Mouse (Mus musculus) CH12.LX (cell line): ENCODE results near the gene Fam221b. TPM values are rescaled to one million over a fixed set of nuclear protein-coding genes. Genes with fewer than 3 reads are reported as not detected.

ENCODE experiments used
- DNase-seq: peaks from one replicate; pipeline ENCODE4 v3.0.0-alpha.2; 2013; ENCODE audit errors: extremely low read depth
- H3K27ac ChIP-seq: 2 replicates; pipeline ENCODE4 v1.5.1; 2012; ENCODE audit warnings: low read depth, mild to moderate bottlenecking, control low read depth, moderate library complexity; ENCODE audit not compliant: insufficient read depth
- H3K27me3 ChIP-seq: replicated peaks from 2 replicates; pipeline ENCODE3; 2012; ENCODE audit warnings: inconsistent platforms
- H3K36me3 ChIP-seq, 2 experiments: replicated peaks in 1 of 2; 2 replicates each; pipeline versions ENCODE3 to v1.6.1; 2012; ENCODE audit warnings: inconsistent platforms in 1 of 2, low read length in 1 of 2, mild to moderate bottlenecking in 1 of 2, mixed read lengths in 1 of 2, moderate library complexity in 1 of 2; ENCODE audit not compliant: control insufficient read depth in 1 of 2, insufficient read depth in 1 of 2
- H3K4me1 ChIP-seq, 2 experiments: 2 replicates each; pipeline ENCODE4 v1.6.1; 2012; ENCODE audit warnings: inconsistent platforms in 1 of 2, moderate library complexity in 1 of 2; ENCODE audit not compliant: insufficient read depth in 2 of 2, control insufficient read depth in 1 of 2
- H3K4me2 ChIP-seq: 2 replicates; pipeline ENCODE4 v1.6.1; 2012; ENCODE audit warnings: low read depth, mild to moderate bottlenecking, control low read depth; ENCODE audit not compliant: poor library complexity, insufficient read depth, severe bottlenecking
- H3K4me3 ChIP-seq, 3 experiments: fragments of 150-350 bp in 1 of 3; sonication (generic) in 1 of 3; replicated peaks in 1 of 3; 2 replicates each; pipeline versions ENCODE3 to v1.5.1; 2011 to 2012; ENCODE audit warnings: low read depth in 2 of 3, low read length in 2 of 3, mild to moderate bottlenecking in 2 of 3, moderate library complexity in 2 of 3, control low read depth in 1 of 3, improper control_type of control experiment in 1 of 3, inconsistent platforms in 1 of 3, mixed read lengths in 1 of 3; ENCODE audit not compliant: poor library complexity in 1 of 3
- H3K79me2 ChIP-seq: replicated peaks from 2 replicates; pipeline ENCODE4 v1.6.1; 2012; ENCODE audit warnings: mild to moderate bottlenecking, moderate library complexity; ENCODE audit not compliant: control insufficient read depth, poor library complexity, insufficient read depth, severe bottlenecking; ENCODE audit errors: extremely low read depth
- H3K9ac ChIP-seq: 2 replicates; pipeline ENCODE4 v1.6.1; 2012; ENCODE audit warnings: low read depth, mild to moderate bottlenecking, control low read depth, moderate library complexity; ENCODE audit not compliant: insufficient read depth
- H3K9me3 ChIP-seq: replicated peaks from 2 replicates; pipeline ENCODE3; 2012; ENCODE audit warnings: low read length, inconsistent platforms, mixed read lengths
- BHLHE40 ChIP-seq: IDR thresholded peaks from 2 replicates; pipeline ENCODE4 v1.6.1; 2011; ENCODE audit warnings: mild to moderate bottlenecking, low read depth, low read length, improper control_type of control experiment
- CHD2 ChIP-seq: IDR thresholded peaks from 2 replicates; pipeline ENCODE4 v1.6.1; 2011; ENCODE audit warnings: low read length, improper control_type of control experiment
- CTCF ChIP-seq, 2 experiments: IDR thresholded peaks in 1 of 2; conservative IDR thresholded peaks in 1 of 2; 2 replicates each; pipeline ENCODE4 v1.5.1; 2011 to 2012; ENCODE audit warnings: low read depth in 2 of 2, low read length in 2 of 2, improper control_type of control experiment in 1 of 2, inconsistent platforms in 1 of 2, mild to moderate bottlenecking in 1 of 2, moderate library complexity in 1 of 2
- EP300 ChIP-seq: IDR thresholded peaks from 2 replicates; pipeline ENCODE4 v1.6.1; 2011; ENCODE audit warnings: low read length, improper control_type of control experiment
- HCFC1 ChIP-seq: IDR thresholded peaks from 2 replicates; pipeline ENCODE4 v1.6.1; 2012; ENCODE audit warnings: low read depth, mild to moderate bottlenecking, inconsistent platforms, low read length, improper control_type of control experiment
- MAFK ChIP-seq: IDR thresholded peaks from 2 replicates; pipeline ENCODE4 v1.6.1; 2011; ENCODE audit warnings: low read length, improper control_type of control experiment; ENCODE audit not compliant: insufficient replicate concordance
- MEF2A ChIP-seq: IDR thresholded peaks from 2 replicates; pipeline ENCODE4 v1.6.1; 2014; ENCODE audit warnings: low read depth, mild to moderate bottlenecking, inconsistent platforms, low read length, improper control_type of control experiment, borderline replicate concordance
- MXI1 ChIP-seq: IDR thresholded peaks from 2 replicates; pipeline ENCODE4 v1.6.1; 2011; ENCODE audit warnings: mild to moderate bottlenecking, low read depth, low read length, improper control_type of control experiment
- MYC ChIP-seq: IDR thresholded peaks from 2 replicates; pipeline ENCODE4 v1.6.1; 2011; ENCODE audit warnings: low read depth, mild to moderate bottlenecking, improper control_type of control experiment, low read length
- NELFE ChIP-seq: IDR thresholded peaks from 2 replicates; pipeline ENCODE4 v1.6.1; 2011; ENCODE audit warnings: low read depth, low read length, improper control_type of control experiment
- PAX5 ChIP-seq: IDR thresholded peaks from 2 replicates; pipeline ENCODE4 v1.6.1; 2012; ENCODE audit warnings: low read length, inconsistent platforms, mixed read lengths
- POLR2AphosphoS2 ChIP-seq: IDR thresholded peaks from 2 replicates; pipeline ENCODE4 v1.6.1; 2011; ENCODE audit warnings: low read depth, low read length, improper control_type of control experiment
- RAD21 ChIP-seq: IDR thresholded peaks from 2 replicates; pipeline ENCODE4 v1.6.1; 2011; ENCODE audit warnings: low read depth, mild to moderate bottlenecking, low read length, improper control_type of control experiment, moderate library complexity
- RCOR1 ChIP-seq: conservative IDR thresholded peaks from 2 replicates; pipeline ENCODE4 v1.6.1; 2012; ENCODE audit warnings: low read depth, mild to moderate bottlenecking, inconsistent platforms, low read length, improper control_type of control experiment
- SMC3 ChIP-seq: IDR thresholded peaks from 2 replicates; pipeline ENCODE4 v1.6.1; 2011; ENCODE audit warnings: low read depth, low read length, improper control_type of control experiment
- TBP ChIP-seq: conservative IDR thresholded peaks from 2 replicates; pipeline ENCODE4 v1.6.1; 2011; ENCODE audit warnings: low read depth, low read length, improper control_type of control experiment
- TCF12 ChIP-seq: IDR thresholded peaks from 2 replicates; pipeline ENCODE4 v1.6.1; 2014; ENCODE audit warnings: low read depth, mild to moderate bottlenecking, inconsistent platforms, low read length, improper control_type of control experiment
- USF2 ChIP-seq: conservative IDR thresholded peaks from 2 replicates; pipeline ENCODE4 v1.6.1; 2011; ENCODE audit warnings: low read depth, low read length, improper control_type of control experiment
- ZC3H11A ChIP-seq: IDR thresholded peaks from 2 replicates; pipeline ENCODE4 v1.6.1; 2012; ENCODE audit warnings: low read depth, mild to moderate bottlenecking, inconsistent platforms, low read length, improper control_type of control experiment
- ZKSCAN1 ChIP-seq: IDR thresholded peaks from 2 replicates; pipeline ENCODE4 v1.6.1; 2012; ENCODE audit warnings: low read depth, inconsistent platforms, low read length, improper control_type of control experiment, borderline replicate concordance
- dilution Hi-C: fragments of 300-500 bp; cut with MboI; formaldehyde crosslinking; loops from 2 replicates; pipeline ENCODE4 v1.14.3; 2020; ENCODE audit warnings: low sequenced_read_pairs; ENCODE audit not compliant: extremely low pct_unique_long_range_greater_than_20kb, extremely low pct_ligation_motif_present
- in situ Hi-C: fragments of 300-500 bp; cut with MboI; formaldehyde crosslinking; loops from 3 replicates; pipeline ENCODE4 v1.14.3; 2019; ENCODE audit warnings: low sequenced_read_pairs, low pct_ligation_motif_present, low pct_unique_long_range_greater_than_20kb, mixed read lengths
- polyA plus RNA-seq: library from polyadenylated mRNA; unstranded; fragments of >175 nt; gene quantifications from 2 replicates; pipeline ENCODE4 v1.2.1, GENCODE M21; 2012; ENCODE audit warnings: low read depth; ENCODE audit not compliant: insufficient read length
- total RNA-seq, 2 experiments: library from RNA; depleted of rRNA; stranded (reverse); fragments of 300-350 nt in 1 of 2; fragments of >200 nt in 1 of 2; gene quantifications; 2 replicates each; pipeline ENCODE4 v1.2.3; 2012 to 2014

The Fam221b gene
- total and polyA plus RNA-seq, 3 experiments = 0.07 to 6.3 TPM; not detected in 1

GRCm38 (mm10) chr4:43711821-43712220 is 42.9 kb upstream of the Fam221b start:
- H3K9ac ChIP-seq = no peak overlapping the region
- H3K4me2 ChIP-seq = no peak overlapping the region
- no peaks in the 10 kb centered on the region for H3K9me3 ChIP-seq
- H3K79me2 ChIP-seq = no peaks in the 10 kb centered on the region
- H3K36me3 ChIP-seq = no peaks in the 10 kb centered on the region
- no peak overlapping the region for H3K27ac ChIP-seq
- TF ChIP-seq SMC3 (peak; percentile 96), ZC3H11A (peak; percentile 53), CTCF (conservative IDR thresholded peaks at IDR 0.05 in 1 of 2, IDR thresholded peaks at IDR 0.05 in 1 of 2; ENCODE audit: low read depth in 2 of 2, low read length in 2 of 2) (peak; percentile 77 to 93), BHLHE40 (no peak), MEF2A (peak; percentile 65; the same call in 1 of the 2 replicates), PAX5 (no peak), ZKSCAN1 (no peak), EP300 (no peak), USF2 (no peak), RAD21 (peak; percentile 67)
- no peak overlapping the region for H3K4me3 ChIP-seq
- dilution Hi-C loops (no loop called here), in situ Hi-C loops (loop anchor here (10.0 kb wide), 1 partner anchor 87 kb away; no protein-coding TSS in a partner anchor)
- no peaks in the 10 kb centered on the region for H3K4me1 ChIP-seq
- peak; percentile 45 for DNase-seq
- peaks cover 87% of the 10 kb centered on the region for H3K27me3 ChIP-seq

GRCm38 (mm10) chr4:43709869-43710268 is 40.9 kb upstream of the Fam221b start, which contains the start of gene Olfr71:
TSS of gene Olfr71 (minus strand) at chr4:43710255.
- no peaks in the 10 kb centered on the region for H3K9me3 ChIP-seq
- no peaks in the 10 kb centered on the region for H3K4me1 ChIP-seq
- H3K27ac ChIP-seq = no peak within 1 kb of the TSS
- in situ Hi-C loops = loop anchor here (10.0 kb wide), 1 partner anchor 85 kb away; no protein-coding TSS in a partner anchor
- no peak for DNase-seq
- TF ChIP-seq TBP (no peak), RAD21 (no peak), MXI1 (no peak), USF2 (no peak), ZC3H11A (no peak), MYC (no peak), SMC3 (no peak), RCOR1 (no peak), PAX5 (no peak), POLR2AphosphoS2 (no peak), MAFK (no peak), EP300 (no peak), TCF12 (no peak), CHD2 (no peak), MEF2A (no peak), NELFE (no peak), BHLHE40 (no peak), ZKSCAN1 (no peak), HCFC1 (no peak)
- TF ChIP-seq, all 38 proteins: peak for 0
- H3K4me3 ChIP-seq = no peak within 1 kb of the TSS
- no peak within 1 kb of the TSS for H3K4me2 ChIP-seq
- H3K9ac ChIP-seq = no peak within 1 kb of the TSS
- H3K36me3 ChIP-seq = no peaks in the 10 kb centered on the region
- dilution Hi-C loops = no loop called here
- no peaks in the 10 kb centered on the region for H3K79me2 ChIP-seq
- H3K27me3 ChIP-seq = peaks cover 87% of the 10 kb centered on the region
